In the genomic region with DNA sequence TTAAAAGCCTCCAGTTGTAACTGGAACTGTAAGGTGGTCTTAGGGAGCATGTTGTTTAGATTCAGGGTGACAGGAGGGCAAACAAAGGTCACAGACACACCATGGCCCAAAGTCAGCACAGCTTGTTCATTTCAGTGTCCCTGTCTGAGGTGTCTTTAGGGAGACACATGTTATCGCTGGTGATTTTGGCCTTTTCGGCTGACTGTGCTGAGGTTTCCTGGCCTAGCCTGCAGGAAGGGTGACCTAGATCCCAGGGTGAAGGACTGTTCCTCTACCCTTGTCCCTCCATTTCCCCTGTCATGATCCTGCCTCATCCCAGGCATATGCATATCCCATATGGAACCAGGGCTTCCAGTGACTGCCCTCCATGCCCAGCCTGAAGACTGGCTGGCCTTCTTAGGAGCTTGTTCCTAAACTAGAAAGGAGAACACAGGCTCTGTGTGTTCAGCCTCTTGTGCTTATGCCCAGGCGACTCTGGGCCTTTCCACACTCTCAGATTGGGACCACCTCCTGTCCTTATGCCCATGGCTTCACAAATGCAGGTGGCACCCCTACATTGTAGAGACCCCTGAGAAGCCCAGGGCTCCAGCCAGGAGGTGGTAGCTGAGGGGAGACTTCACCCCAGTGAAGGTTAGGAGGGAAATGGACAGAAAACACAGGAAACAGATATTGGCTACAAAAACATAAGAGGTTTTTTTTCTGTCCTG, we compare ENCODE assay signal across 9 mouse cellular contexts.
DNase-seq lines count a peak whose midpoint lies in the region; ATAC-seq and TF ChIP-seq lines count a peak whose summit lies in the region.
"Had no signal": no experiment of that assay in that cellular context is flagged by ENCODE, and none has a peak within 500 bp of the region (broad histone marks: within the 10 kb centered on the region; RNA-seq: fewer than 3 reads in every experiment).

No protein-coding gene starts in this region.

- no peak overlapping the region for H3K4me2 ChIP-seq in neural tube, embryonic 11.5 days (ENCODE audit: low read depth)
- H3K4me2 ChIP-seq in liver, embryonic 15.5 days: no peak overlapping the region
- H3K4me2 ChIP-seq in stomach, postnatal 0 days (replicated peaks; ENCODE audit: low read depth): no peak overlapping the region

- no peak for ATAC-seq in neural tube, embryonic 11.5 days (ENCODE audit: insufficient read depth, low FRiP score, low TSS enrichment)
- ATAC-seq in liver, embryonic 15.5 days (ENCODE audit: insufficient read depth): no peak
- no peak for ATAC-seq in stomach, postnatal 0 days (ENCODE audit: low FRiP score, low TSS enrichment)
- ATAC-seq: Patski had no signal

- no peak for TF ChIP-seq CTCF in stomach, postnatal 0 days (IDR thresholded peaks at IDR 0.05; ENCODE audit: low read depth)

- no peak overlapping the region; the same call in 1 of the 2 replicates for H3K9ac ChIP-seq in neural tube, embryonic 11.5 days (ENCODE audit: low read length)
- H3K9ac ChIP-seq in liver, embryonic 15.5 days: no peak overlapping the region
- no peak overlapping the region for H3K9ac ChIP-seq in stomach, postnatal 0 days (ENCODE audit: low read length)

- peaks cover 18% of the 10 kb centered on the region for H3K4me1 ChIP-seq in neural tube, embryonic 11.5 days (ENCODE audit: control insufficient read depth, insufficient read depth, low read length)
- H3K4me1 ChIP-seq in liver, embryonic 15.5 days (replicated peaks): peaks cover 39% of the 10 kb centered on the region
- peaks cover 17% of the 10 kb centered on the region for H3K4me1 ChIP-seq in stomach, postnatal 0 days (replicated peaks; ENCODE audit: control insufficient read depth, insufficient read depth)

- WGBS in neural tube, embryonic 11.5 days: 80% methylated on average over 3 of the region's 3 CpGs
- 65% methylated on average over 3 of the region's 3 CpGs for WGBS in liver, embryonic 15.5 days (ENCODE audit: insufficient replicate concordance)
- 72% methylated on average over 3 of the region's 3 CpGs for WGBS in stomach, postnatal 0 days

- H3K4me3 ChIP-seq in neural tube, embryonic 11.5 days (ENCODE audit: low read depth, low read length): no peak overlapping the region
- no peak overlapping the region for H3K4me3 ChIP-seq in liver, embryonic 15.5 days (replicated peaks)
- no peak overlapping the region for H3K4me3 ChIP-seq in stomach, postnatal 0 days (ENCODE audit: low read depth, low read length)

- peak; percentile 26 for DNase-seq in cerebellum, adult 11 months
- no peak for DNase-seq in cerebellum, postnatal 36 days
- no peak for DNase-seq in neural tube, embryonic 11.5 days (ENCODE audit: low spot score)
- no peak for DNase-seq in neural tube, embryonic 10.5 days (ENCODE audit: extremely low spot score, low spot score)
- no peak for DNase-seq in stomach, postnatal 0 days (ENCODE audit: low spot score)
- DNase-seq in ovary, postnatal 14 days (ENCODE audit: low spot score): no peak
- no peak for DNase-seq in testis, postnatal 10 days (ENCODE audit: low spot score)

- TF ChIP-seq EP300 in stomach, postnatal 0 days (optimal IDR thresholded peaks at IDR 0.05): no peak

- H3K27ac ChIP-seq in neural tube, embryonic 11.5 days (ENCODE audit: low read depth, low read length): peak overlapping the region; percentile 81; the same call in 1 of the 2 replicates
- H3K27ac ChIP-seq in liver, embryonic 15.5 days (replicated peaks): peak overlapping the region; percentile 14; the same call in 1 of the 2 replicates
- peak overlapping the region; percentile 70 for H3K27ac ChIP-seq in stomach, postnatal 0 days (replicated peaks)

- H3K27me3 ChIP-seq in neural tube, embryonic 11.5 days (ENCODE audit: control insufficient read depth, insufficient read depth, low read length): no peaks in the 10 kb centered on the region
- H3K27me3 ChIP-seq in liver, embryonic 15.5 days: no peaks in the 10 kb centered on the region
- no peaks in the 10 kb centered on the region for H3K27me3 ChIP-seq in stomach, postnatal 0 days (ENCODE audit: control insufficient read depth, insufficient read depth, low read length)
- H3K27me3 ChIP-seq: Patski had no signal

- no peaks in the 10 kb centered on the region for H3K36me3 ChIP-seq in neural tube, embryonic 11.5 days (ENCODE audit: control insufficient read depth, insufficient read depth, low read length)
- no peaks in the 10 kb centered on the region for H3K36me3 ChIP-seq in liver, embryonic 15.5 days (replicated peaks)
- peaks cover 3% of the 10 kb centered on the region; the same call in 1 of the 2 replicates for H3K36me3 ChIP-seq in stomach, postnatal 0 days (ENCODE audit: control insufficient read depth, insufficient read depth, low read length)

- no peaks in the 10 kb centered on the region for H3K9me3 ChIP-seq in neural tube, embryonic 11.5 days (ENCODE audit: control insufficient read depth, low read length)
- no peaks in the 10 kb centered on the region for H3K9me3 ChIP-seq in liver, embryonic 15.5 days (replicated peaks)
- H3K9me3 ChIP-seq in stomach, postnatal 0 days (ENCODE audit: control insufficient read depth, low read length): no peaks in the 10 kb centered on the region

Comparison
In these comparisons a context has a peak if more than half of its experiments do, and no peak if none do; other contexts are left out.
1. H3K27ac ChIP-seq: peak in every context shown above with its lines; median percentile 81 in neural tube, embryonic 11.5 days; 70 in stomach, postnatal 0 days; 14 in liver, embryonic 15.5 days.